Mouse (Mus musculus) embryonic facial prominence, embryonic 15.5 days (tissue): ENCODE data around the gene Olr1. TPM values are rescaled to one million over a fixed set of nuclear protein-coding genes. Genes with fewer than 3 reads are reported as not detected.

Source experiments
- ATAC-seq: fragments of 200-750 bp; cut with Nextera tagmentation; 2 replicates; pipeline ENCODE4 v1.8.0; 2017; ENCODE audit warnings: low read depth, moderate TSS enrichment; ENCODE audit not compliant: insufficient number of reproducible peaks, low FRiP score, low TSS enrichment
- H3K27ac ChIP-seq: fragments of 300-500 bp; sonication (generic); replicated peaks from 2 replicates; pipeline ENCODE4 v1.5.1; 2015; ENCODE audit warnings: mild to moderate bottlenecking, inconsistent platforms
- H3K27me3 ChIP-seq: fragments of 300-500 bp; sonication (generic); 2 replicates; pipeline ENCODE4 v1.6.1; 2015; ENCODE audit warnings: inconsistent platforms
- H3K36me3 ChIP-seq: fragments of 300-500 bp; sonication (generic); 2 replicates; pipeline ENCODE4 v1.6.1; 2015; ENCODE audit warnings: mild to moderate bottlenecking, inconsistent platforms
- H3K4me1 ChIP-seq: fragments of 300-500 bp; sonication (generic); 2 replicates; pipeline ENCODE4 v1.6.1; 2015; ENCODE audit warnings: inconsistent platforms
- H3K4me2 ChIP-seq: fragments of 300-500 bp; sonication (generic); replicated peaks from 2 replicates; pipeline ENCODE4 v1.6.1; 2015; ENCODE audit warnings: mild to moderate bottlenecking, inconsistent platforms
- H3K4me3 ChIP-seq: fragments of 300-500 bp; sonication (generic); replicated peaks from 2 replicates; pipeline ENCODE4 v1.5.1; 2015; ENCODE audit warnings: mild to moderate bottlenecking, inconsistent platforms
- H3K9ac ChIP-seq: fragments of 300-500 bp; sonication (generic); 2 replicates; pipeline ENCODE4 v1.6.1; 2015; ENCODE audit warnings: inconsistent platforms
- H3K9me3 ChIP-seq: fragments of 300-500 bp; sonication (generic); replicated peaks from 2 replicates; pipeline ENCODE4 v1.6.1; 2016; ENCODE audit warnings: inconsistent platforms
- WGBS: fragments of 180-500 bp; shearing (Covaris S2); methylation state at CpG from one replicate; pipeline ENCODE4 v1.1.7; 2015; 5-methylcytosine and 5-hydroxymethylcytosine counted together
- polyA plus RNA-seq: library from polyadenylated mRNA; unstranded; fragments of >200 nt; fragmentation: Nextera tagmentation; extraction: Ambion mirVana; gene quantifications from 2 replicates; pipeline ENCODE4 v1.2.1, GENCODE M21; 2015

Gene Olr1
- polyA plus RNA-seq = not detected in 2 replicates

DNA sequence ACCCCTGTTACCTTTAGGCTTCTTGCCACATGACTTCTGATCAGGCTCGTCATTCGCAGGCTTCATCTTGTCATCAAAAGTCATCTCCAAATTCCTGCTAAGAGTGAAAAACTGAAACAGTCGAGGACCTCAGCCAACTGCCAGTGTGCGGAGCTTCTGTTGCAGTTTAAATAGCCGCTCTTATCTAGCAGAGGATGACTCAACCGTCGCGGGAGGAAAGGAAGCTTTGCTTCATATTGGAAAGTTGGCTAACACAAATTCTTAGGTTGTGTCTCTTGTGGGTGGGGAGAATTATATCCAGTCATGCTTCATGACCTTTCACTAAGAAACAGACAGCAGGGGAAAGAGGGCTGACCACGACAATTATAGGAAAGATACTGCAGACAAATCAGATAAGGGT, at the start of gene Olr1:
Gene Olr1, minus strand, starts transcription at position 142 of the 400 bp plus-strand sequence.
- H3K36me3 ChIP-seq = no peaks in the 10 kb centered on the region
- no peak within 1 kb of the TSS for H3K4me2 ChIP-seq
- no peak for ATAC-seq
- no peaks in the 10 kb centered on the region for H3K27me3 ChIP-seq
- H3K4me1 ChIP-seq = no peaks in the 10 kb centered on the region
- H3K9ac ChIP-seq = no peak within 1 kb of the TSS
- WGBS = 80% methylated on average over 9 of the region's 9 CpGs
- H3K27ac ChIP-seq = no peak within 1 kb of the TSS
- H3K9me3 ChIP-seq = no peaks in the 10 kb centered on the region
- H3K4me3 ChIP-seq = no peak within 1 kb of the TSS

DNA sequence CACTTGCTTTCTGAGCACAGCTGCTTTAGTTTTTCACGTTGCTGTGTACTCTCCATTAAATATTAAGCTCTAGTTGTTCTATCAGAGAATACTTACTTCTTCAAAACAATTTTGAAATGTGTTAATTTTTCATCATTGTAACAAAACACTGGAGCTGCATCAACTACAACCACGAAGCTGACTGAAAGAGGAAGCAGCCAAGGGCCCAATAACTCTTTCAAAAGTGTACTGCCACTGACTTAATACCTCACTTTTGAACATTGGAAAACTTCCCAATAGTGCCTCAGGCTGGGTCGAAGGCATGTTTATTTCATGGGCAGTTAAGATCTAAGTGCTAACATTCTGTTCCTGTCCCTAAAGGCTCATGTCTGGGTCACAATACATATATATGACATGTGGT, 41.0 kb upstream of the Olr1 start:
- WGBS = 70% methylated on average over 3 of the region's 3 CpGs
- Histone ChIP-seq H3K4me2 (no peak overlapping the region), H3K9ac (no peak overlapping the region), H3K4me3 (no peak overlapping the region), H3K27ac (no peak overlapping the region), H3K4me1 (no peaks in the 10 kb centered on the region), H3K9me3 (no peaks in the 10 kb centered on the region), H3K27me3 (no peaks in the 10 kb centered on the region), H3K36me3 (no peaks in the 10 kb centered on the region)
- no peak for ATAC-seq

DNA sequence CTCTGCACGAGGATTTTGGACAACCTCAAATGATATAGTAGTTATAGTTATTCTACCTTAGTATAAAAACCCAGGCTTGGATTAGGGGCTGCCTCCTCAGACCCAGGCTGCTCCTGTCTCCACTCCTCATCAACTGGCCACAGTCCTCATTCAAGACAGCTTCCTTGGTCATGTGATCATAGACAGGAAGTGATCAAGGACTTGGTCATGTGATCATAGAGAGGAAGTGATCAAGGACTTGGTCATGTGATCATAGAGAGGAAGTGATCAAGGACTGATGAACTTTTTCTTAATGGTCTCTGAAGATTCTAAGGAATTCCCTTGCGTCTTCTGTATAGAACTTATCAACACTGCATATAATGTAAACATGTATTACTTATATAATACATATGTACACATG, 40.3 kb upstream of the Olr1 start:
- no peaks in the 10 kb centered on the region for H3K9me3 ChIP-seq
- H3K36me3 ChIP-seq = no peaks in the 10 kb centered on the region
- H3K9ac ChIP-seq = no peak overlapping the region
- no peaks in the 10 kb centered on the region for H3K4me1 ChIP-seq
- no peak for ATAC-seq
- H3K4me2 ChIP-seq = no peak overlapping the region
- H3K4me3 ChIP-seq = no peak overlapping the region
- no peak overlapping the region for H3K27ac ChIP-seq
- 77% methylated on average over 2 of the region's 2 CpGs for WGBS
- no peaks in the 10 kb centered on the region for H3K27me3 ChIP-seq

DNA sequence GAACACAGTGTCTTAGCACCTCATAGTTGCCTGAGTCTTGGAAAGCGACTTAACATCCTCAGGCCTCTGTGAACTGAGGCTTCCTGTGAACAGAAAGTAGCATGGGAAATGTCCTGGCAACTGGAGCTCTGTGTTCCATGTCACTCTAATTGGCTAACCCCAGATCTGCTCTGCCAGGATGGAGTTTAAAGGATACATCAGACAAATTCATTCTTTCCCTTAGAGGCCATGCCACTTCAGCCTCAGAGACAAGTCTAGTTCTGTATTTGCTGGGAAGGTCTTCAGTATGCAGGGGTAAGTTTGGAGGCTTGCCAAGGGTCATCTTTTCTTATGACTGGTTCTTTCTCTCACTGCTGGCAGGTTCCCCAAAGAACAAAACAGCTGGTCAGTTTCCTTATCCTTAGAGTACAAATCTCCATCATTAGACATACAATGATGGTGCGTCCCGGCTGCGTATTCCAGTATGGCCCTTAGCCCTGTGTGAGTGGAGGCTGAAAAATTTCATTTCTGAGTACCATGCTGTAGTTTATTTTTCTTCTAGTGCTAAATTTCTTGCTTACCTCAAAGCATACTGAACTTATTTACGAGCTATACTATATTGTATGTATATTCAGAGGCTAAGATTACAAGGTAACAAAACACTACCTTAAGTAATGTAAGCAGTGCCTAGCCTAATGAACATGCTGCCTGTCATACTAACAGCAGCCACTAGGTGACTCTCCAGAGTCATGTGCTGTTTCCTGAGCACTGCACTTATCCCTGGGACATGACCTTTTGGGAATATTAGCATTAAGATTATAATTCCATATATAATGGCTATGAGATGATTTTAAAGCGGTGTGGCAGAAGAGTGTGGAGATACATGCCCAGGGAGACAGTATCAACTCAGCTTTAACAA, 37.0 kb upstream of the Olr1 start:
- Histone ChIP-seq H3K27me3 (no peaks in the 10 kb centered on the region), H3K36me3 (peaks cover 24% of the 10 kb centered on the region), H3K9me3 (no peaks in the 10 kb centered on the region), H3K4me3 (no peak overlapping the region), H3K4me2 (no peak overlapping the region), H3K9ac (no peak overlapping the region), H3K27ac (no peak overlapping the region), H3K4me1 (no peaks in the 10 kb centered on the region)
- 70% methylated on average over 6 of the region's 6 CpGs for WGBS
- peak; percentile 24; the same call in 1 of the 2 replicates for ATAC-seq

DNA sequence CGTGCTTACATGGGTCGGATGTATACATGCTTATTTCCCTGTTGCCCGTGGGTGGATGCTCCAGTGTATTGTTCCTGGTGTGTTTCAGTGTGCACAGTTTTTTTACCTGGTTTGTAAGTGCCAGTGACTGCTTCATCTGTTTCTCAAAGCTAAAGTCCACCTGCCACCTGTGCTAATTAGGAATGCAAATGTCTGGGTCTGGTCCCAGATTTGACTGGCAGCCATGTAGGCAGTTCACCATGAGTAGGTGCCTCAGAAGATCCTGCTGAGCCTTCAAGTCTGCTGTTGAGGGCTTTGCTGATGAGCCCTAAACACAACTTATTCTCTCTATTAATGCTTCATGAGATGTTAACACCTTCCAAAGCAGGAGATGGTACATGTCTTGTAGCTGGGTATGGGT, 35.6 kb upstream of the Olr1 start:
- H3K4me3 ChIP-seq = no peak overlapping the region
- no peaks in the 10 kb centered on the region for H3K27me3 ChIP-seq
- no peaks in the 10 kb centered on the region for H3K4me1 ChIP-seq
- H3K36me3 ChIP-seq = peaks cover 31% of the 10 kb centered on the region
- H3K4me2 ChIP-seq = no peak overlapping the region
- 90% methylated on average over 3 of the region's 3 CpGs for WGBS
- H3K9ac ChIP-seq = no peak overlapping the region
- ATAC-seq = no peak
- no peaks in the 10 kb centered on the region for H3K9me3 ChIP-seq
- H3K27ac ChIP-seq = no peak overlapping the region

DNA sequence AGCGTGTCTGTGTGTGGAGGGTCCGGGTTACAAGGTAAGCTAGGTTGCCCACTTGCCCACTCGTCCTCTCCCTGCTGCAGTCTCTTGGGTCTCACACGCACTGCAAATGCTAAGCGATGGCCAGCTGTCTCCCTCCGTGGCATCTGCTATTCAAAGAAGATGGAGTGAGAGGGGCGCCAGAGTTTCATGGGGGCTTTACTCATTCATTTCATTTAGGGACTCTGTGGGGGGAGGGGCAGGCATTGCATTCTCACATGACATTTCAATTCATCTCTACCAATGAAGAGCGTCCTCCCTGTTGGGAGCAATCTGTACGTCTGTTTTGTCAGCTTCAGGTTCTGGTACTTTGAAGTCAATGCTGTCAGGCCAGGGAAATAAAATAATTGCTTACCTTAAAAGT, 35.0 kb upstream of the Olr1 start:
- 77% methylated on average over 9 of the region's 9 CpGs for WGBS
- H3K27ac ChIP-seq = no peak overlapping the region
- H3K9ac ChIP-seq = no peak overlapping the region
- no peak overlapping the region for H3K4me3 ChIP-seq
- H3K4me2 ChIP-seq = no peak overlapping the region
- H3K36me3 ChIP-seq = peaks cover 31% of the 10 kb centered on the region
- H3K9me3 ChIP-seq = no peaks in the 10 kb centered on the region
- H3K27me3 ChIP-seq = no peaks in the 10 kb centered on the region
- no peak for ATAC-seq
- H3K4me1 ChIP-seq = no peaks in the 10 kb centered on the region

DNA sequence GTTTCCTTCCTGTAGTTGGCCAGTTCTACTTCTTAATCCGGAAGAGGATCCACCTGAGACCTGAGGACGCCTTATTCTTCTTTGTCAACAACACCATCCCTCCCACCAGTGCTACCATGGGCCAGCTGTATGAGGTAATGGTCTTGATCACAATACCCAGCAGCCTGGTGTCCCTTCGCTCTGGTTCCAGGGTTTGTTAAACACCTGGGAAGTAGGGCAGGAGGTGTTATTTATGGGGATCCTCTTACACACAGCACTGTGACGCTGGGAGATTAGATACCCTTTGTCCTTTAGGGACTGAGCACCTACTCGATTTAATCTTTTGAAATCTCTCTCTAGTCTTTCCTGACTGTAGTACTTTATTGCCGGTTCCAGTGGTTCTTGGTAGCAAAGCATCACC, 31.6 kb upstream of the Olr1 start:
- 84% methylated on average over 6 of the region's 6 CpGs for WGBS
- H3K36me3 ChIP-seq = peaks cover 31% of the 10 kb centered on the region

DNA sequence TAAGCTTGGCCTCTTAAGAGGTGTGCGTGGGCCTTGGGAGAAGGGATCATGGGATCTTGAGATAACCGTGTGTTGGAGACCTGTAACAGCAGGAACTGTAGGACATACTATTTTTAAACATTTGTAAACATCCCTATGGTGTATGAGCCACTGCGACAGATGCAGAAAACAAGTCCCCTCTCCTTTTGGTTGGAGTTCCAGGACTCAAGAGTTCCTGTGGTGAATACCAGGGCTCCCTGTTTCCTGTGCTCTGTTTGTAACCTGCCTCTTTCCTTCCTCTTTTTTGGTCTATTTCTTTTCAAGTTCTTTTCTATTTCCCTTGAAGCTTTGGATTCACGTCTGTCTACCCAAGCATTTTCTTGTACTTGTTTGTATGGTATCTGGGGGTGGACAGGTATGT, 28.8 kb upstream of the Olr1 start:
- Histone ChIP-seq H3K27ac (no peak overlapping the region), H3K36me3 (peaks cover 22% of the 10 kb centered on the region), H3K9me3 (no peaks in the 10 kb centered on the region), H3K27me3 (no peaks in the 10 kb centered on the region), H3K9ac (no peak overlapping the region), H3K4me2 (no peak overlapping the region), H3K4me1 (peaks cover 20% of the 10 kb centered on the region), H3K4me3 (no peak overlapping the region)
- 77% methylated on average over 4 of the region's 4 CpGs for WGBS
- no peak for ATAC-seq

More for the DNA sequence above, 31.6 kb upstream of the Olr1 start:
- peak; percentile 52; the same call in 1 of the 2 replicates for ATAC-seq
- Histone ChIP-seq H3K4me2 (no peak overlapping the region), H3K27ac (no peak overlapping the region), H3K9me3 (no peaks in the 10 kb centered on the region), H3K4me3 (no peak overlapping the region), H3K4me1 (peaks cover 20% of the 10 kb centered on the region), H3K9ac (no peak overlapping the region), H3K27me3 (no peaks in the 10 kb centered on the region)

DNA sequence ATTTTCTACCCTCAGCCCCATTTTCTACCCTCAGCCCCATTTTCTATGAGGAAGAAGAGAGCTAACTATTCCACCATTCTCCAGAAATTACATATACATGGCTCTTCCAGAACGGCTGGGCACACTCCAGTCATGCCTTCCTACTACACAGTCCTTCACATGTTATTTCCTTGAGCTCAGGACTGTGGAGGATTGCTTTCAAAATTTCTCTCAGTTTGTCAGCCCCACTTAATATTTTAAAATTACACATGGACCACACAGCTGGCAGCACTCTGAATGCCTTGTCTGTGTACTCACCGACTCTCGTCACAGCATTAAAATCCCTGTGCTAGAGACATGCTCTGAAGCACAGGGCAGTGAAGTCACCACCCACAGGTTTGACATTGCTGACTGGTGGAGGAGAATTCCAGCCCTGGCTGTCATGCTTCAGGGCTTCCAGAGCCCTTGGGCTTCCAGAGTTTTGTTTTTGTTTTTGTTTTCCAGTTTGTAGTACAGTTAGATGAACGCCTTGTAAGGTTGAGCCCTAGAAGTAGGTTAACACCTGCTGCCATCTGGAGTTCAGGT, 27.7 kb upstream of the Olr1 start:
- no peak for ATAC-seq
- Histone ChIP-seq H3K9ac (no peak overlapping the region), H3K36me3 (peaks cover 13% of the 10 kb centered on the region), H3K27me3 (no peaks in the 10 kb centered on the region), H3K9me3 (no peaks in the 10 kb centered on the region), H3K4me3 (peak overlapping the region; percentile 80), H3K27ac (no peak overlapping the region), H3K4me1 (peaks cover 20% of the 10 kb centered on the region), H3K4me2 (peak overlapping the region; percentile 70)
- WGBS = 48% methylated on average over 4 of the region's 4 CpGs

DNA sequence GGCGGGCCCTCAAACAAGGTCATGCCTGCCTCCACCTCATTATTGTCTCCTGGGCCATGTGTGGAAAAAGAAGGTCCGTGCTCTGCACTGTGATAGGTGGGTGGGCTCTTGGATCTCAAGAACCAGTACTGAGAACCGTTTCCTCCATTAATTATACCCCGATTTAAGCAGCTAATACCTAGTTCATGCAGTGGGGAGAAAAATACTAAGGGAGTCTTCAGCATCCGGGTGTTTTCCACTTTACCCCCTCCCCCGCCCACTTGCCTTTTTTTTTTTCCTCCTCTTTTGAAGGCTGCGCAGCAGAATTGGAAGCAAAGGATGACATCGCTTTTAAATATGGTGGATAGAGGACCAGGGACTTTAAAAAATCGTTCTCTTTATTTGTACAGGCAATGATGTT, 27.1 kb upstream of the Olr1 start:
- peak overlapping the region; percentile 63; the same call in 1 of the 2 replicates for H3K9ac ChIP-seq
- no peaks in the 10 kb centered on the region for H3K9me3 ChIP-seq
- ATAC-seq = no peak
- peaks cover 20% of the 10 kb centered on the region for H3K4me1 ChIP-seq
- peaks cover 8% of the 10 kb centered on the region for H3K36me3 ChIP-seq
- H3K4me3 ChIP-seq = peak overlapping the region; percentile 80
- 13% methylated on average over 9 of the region's 9 CpGs for WGBS
- peak overlapping the region; percentile 70 for H3K4me2 ChIP-seq
- no peaks in the 10 kb centered on the region for H3K27me3 ChIP-seq
- H3K27ac ChIP-seq = no peak overlapping the region

DNA sequence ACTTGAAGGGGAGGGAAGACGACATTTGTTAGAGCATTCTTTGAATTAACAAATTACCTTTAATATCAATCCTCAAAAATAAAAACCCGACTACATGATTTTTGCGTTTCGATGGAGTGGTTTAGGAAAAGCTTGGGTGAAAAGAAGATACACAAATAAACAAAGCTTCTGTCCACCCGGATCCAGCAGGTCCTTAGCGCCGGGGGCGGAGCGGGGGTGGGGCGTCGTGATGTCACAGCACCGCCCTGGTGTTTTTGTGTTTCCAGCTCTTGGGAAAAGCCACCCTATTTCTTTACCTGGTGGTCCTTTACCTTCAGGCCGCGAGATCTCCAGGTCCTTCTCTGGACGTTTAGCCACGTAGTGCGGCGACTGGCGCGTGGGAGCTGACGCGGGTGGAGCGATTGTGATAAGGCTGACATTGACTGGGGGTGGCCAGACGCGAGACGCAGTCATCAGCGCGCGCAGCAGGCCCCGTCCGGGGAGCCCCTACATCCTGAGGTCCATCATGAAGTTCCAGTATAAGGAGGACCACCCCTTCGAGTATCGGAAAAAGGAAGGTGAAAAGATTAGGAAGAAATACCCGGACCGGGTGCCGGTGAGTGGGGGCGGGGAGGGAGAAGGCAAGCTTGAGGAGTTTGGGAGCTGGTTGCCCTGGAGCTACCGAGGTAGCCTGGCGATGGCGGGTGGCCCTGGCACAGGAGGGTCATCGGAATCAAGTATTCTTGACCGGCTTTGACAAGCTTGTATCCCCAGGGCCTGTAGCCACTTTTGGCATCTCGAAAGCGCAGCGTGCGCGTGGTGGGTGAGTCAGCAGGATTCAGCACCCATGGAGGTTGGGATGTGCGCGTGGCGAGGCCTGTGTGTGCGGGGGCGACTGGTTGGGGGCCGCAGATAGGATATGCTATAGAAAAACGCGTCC, 26.2 kb upstream of the Olr1 start, which contains the start of gene Gabarapl1:
Gene Gabarapl1, plus strand, starts transcription at position 219 of the 919 bp plus-strand sequence.
- under 1% methylated on average over 55 of the region's 55 CpGs for WGBS
- H3K27me3 ChIP-seq = no peaks in the 10 kb centered on the region
- H3K36me3 ChIP-seq = no peaks in the 10 kb centered on the region
- peak; percentile 66 for ATAC-seq
- H3K9ac ChIP-seq = peak within 1 kb of the TSS; percentile 63
- H3K9me3 ChIP-seq = no peaks in the 10 kb centered on the region
- H3K4me3 ChIP-seq = peak within 1 kb of the TSS; percentile 80
- H3K27ac ChIP-seq = peak within 1 kb of the TSS; percentile 58
- peak within 1 kb of the TSS; percentile 70 for H3K4me2 ChIP-seq
- H3K4me1 ChIP-seq = peaks cover 20% of the 10 kb centered on the region
